Mouse (Mus musculus) gastrocnemius, postnatal 4 days (tissue): ENCODE results near the gene Lect2. TPM values are rescaled to one million over a fixed set of nuclear protein-coding genes. Genes with fewer than 3 reads are reported as not detected.
A peak's percentile ranks its signal among the peaks of the same experiment; 100 is the strongest.

Source experiments
- DNase-seq, 2 experiments: peaks; one replicate each; pipeline ENCODE4 v3.0.0; 2021 to 2022; ENCODE audit warnings: low spot score in 2 of 2, mixed read lengths in 2 of 2
- long read RNA-seq, 2 experiments: library from polyadenylated mRNA; stranded (forward); transcript quantifications; one replicate each; pipeline ENCODE4 v2.0.0; 2021
- total RNA-seq, 2 experiments: library from RNA; stranded (reverse); gene quantifications; 2 replicates each; pipeline ENCODE4 v1.2.3; 2021

The Lect2 gene
- under 1 TPM in 1 of 2 experiments, not detected in 1; 0.44 TPM for total RNA-seq
- long read RNA-seq, experiment 1, result 0 reads
- long read RNA-seq, experiment 2, result 0 reads

DNA sequence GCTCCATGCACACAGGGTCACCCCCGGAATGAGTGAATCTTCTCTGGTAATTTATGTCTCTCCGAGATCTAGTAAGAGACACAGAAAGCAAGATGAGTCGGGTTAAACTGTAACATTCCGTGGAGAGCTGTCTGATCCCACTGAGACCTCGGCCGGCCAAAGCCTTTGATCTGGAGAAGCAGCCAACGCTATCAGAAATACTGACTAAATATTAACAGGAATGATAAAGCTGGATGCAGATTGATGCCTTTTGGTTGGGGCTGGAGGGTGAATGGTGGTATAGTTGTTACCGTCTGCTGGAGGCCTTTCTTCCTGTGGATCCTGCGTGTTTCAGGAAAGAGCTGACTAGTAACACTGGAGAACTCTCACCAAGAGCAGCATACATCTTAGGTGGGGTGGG, at the start of gene Lect2:
Gene Lect2, minus strand, starts transcription at position 102 of the 400 bp plus-strand sequence.
- DNase-seq, result no peak

DNA sequence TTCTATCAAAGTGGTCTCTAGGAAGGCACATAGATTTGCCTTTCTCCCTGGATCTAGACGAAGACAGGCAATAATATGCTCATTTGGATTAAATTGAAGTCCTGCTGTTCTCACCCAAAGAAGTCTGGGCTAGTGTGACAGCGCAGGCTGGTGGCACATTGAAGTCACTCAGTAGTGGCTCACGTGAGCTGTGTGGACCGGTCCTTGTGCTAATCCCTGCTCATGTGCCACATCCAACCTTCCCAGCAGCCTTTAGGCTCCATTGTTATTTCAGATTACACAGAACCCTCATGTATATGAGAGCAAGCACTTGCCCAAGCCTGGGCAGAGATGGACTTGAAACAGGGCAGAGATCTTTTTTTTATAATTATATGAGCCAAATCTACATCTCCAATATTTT, 49.0 kb upstream of the Lect2 start:
- DNase-seq, result no peak

GRCm38 (mm10) chr13:56595246-56595645, 46.9 kb upstream of the Lect2 start:
- DNase-seq, result no peak

- DNase-seq, result peak in 1 of 2 experiments; percentile 71
Observed at GRCm38 (mm10) chr13:56593961-56594391, 45.7 kb upstream of the Lect2 start.

DNA sequence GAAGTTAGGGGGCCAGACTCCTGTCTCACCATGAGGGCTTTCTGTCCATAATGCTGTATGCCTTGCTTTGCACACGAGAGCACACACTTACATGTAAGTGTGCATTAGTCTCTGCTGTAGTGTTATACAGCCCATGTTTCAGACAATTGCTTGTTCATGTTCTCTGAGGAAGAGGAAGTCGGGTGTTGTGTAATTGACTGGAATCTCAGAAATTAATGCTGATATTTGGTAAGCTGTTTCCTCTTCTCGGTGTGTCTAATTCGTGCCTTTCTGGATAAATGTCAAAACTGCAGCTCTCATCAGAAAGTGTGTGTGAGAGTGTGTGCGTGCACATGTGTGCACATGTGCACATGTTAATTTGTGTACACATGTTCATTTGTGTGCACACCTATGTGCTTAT, 44.9 kb upstream of the Lect2 start:
- DNase-seq, result no peak

DNA sequence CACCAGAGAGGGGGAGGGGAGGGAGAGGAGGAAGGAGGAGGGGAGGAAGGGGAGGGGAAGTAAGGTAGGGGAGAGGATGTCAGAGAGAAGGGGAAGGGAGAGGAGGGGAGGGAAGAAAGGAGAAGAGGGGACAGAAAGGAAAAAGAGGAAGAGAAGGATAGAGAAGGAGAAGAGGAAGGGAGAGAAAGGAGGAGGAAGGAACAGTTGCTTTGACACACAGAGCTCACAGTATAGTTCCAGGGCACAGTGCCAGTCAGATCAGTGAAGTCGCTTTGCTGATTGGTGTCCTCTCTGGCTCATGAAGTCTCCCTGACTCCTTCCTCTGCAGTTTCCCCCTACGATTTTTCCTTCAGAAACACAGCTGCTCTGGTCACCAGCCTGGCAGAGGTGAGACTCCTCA, 43.6 kb upstream of the Lect2 start:
- no peak for DNase-seq

DNA sequence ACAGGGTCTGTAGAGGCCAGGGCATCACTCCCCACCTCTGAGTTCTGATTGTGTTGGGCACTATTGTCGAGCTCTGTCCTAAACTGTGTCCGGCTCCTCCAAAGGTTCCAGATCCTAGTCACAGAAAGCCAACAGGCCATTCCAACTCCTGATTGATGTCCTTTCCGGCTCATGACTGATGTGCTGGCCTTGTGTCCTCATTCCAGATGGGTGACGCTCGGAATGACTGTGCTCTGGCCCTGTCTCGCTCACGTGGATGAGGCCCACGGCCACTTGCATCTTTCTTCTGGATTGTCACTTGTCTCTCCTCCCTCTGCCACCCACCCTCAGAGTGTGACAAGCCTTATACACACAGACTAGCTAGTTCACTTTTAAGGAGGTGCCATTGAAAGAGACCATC, 42.9 kb upstream of the Lect2 start:
- DNase-seq, result no peak

DNA sequence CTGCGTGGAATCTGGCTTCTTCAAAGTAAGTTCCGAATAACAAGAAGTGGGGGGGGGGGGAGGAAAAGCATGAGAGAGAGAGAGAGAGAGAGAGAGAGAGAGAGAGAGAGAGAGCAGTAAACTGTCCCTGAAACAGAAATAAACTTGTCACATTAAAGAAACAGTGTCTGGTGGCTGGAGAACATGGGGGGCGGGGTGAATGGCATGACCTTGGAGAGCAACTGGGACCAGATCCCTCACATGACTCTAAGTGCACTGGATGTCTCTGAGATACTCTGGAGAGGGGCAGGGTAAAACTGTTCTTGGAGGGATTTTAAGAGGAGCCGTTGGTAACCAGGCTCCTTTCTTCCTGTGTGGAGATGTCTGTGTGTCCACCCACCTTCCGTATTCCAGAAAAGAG, 41.9 kb upstream of the Lect2 start:
- DNase-seq, result no peak

DNA sequence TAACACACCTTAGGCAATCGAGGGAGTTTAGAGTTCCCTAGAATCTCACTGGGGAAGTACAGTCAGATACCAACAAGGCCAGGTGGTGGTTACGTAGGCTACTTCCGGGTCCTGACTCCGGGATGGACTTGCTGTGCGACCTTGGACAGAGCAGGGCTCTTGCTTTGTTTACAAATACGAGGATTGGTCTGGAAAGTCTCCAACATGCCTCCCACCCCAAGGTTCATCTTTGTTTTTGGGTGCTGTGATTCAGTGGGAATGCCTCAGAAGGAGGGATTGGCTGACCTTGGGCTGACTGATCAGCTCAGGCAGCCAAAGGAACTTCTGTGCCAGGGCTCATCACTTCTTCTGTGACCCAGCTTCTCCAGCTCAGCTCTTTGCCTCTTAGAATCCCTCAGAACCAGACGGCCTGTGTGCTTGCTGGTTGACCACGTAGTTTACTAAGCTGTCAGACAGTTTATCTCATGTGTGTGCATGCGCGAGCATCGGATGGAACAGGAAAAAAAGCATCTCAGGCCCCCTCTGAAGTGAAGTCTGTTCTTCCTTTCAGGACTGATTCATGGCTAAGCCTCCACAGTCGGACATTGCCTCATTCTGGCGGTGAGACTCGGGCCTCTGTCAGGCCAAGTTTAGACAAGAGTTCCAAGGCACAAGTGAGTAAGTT, 40.3 kb upstream of the Lect2 start:
- peak in 1 of 2 experiments; percentile 63 for DNase-seq

DNA sequence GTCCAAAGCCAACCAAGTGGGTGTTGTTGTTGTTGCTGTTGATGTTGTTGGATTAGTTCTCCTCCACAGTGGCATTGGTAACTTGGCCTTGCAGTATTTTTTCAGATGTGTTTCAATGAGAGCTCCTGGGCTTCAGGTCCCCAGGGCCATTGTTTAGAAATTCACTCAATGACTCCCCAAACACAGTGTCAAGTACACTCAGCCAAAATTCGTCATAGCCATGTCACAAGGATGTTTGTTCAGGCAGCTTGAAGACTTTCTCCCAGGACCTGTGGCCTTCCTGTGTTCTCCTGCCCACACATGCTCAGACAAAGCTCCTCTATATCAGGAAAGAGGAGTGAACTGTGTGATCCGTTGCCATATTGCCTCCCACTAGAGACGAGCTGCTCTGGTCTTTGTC, 37.7 kb upstream of the Lect2 start:
- DNase-seq, result no peak

- DNase-seq, result no peak
Observed at GRCm38 (mm10) chr13:56582720-56583119, 34.4 kb upstream of the Lect2 start.

- peak; percentile 62 to 78 for DNase-seq
Observed at GRCm38 (mm10) chr13:56581961-56582434, 33.7 kb upstream of the Lect2 start.

DNA sequence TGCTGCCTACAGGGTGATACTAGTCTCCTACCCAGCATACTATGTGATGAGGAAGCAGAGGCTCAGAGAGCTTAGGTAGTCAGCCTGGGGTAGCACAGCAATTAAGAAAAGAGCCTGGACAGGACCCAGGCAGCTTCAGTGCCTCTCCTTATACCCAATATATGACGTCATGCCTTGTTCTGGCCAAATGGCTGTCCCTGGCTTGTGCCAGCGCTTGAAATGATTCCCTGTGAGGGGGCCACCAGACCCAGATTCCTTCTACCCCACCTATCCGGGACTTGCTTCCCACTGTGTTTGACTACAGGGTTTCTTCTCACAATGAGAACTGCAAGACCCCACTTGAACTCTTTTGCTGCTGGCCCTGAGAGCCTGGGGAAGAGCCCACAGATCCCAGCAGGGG, 33.2 kb upstream of the Lect2 start:
- DNase-seq, result peak in 1 of 2 experiments; percentile 29

- DNase-seq, result no peak
Observed at GRCm38 (mm10) chr13:56580450-56580849, 32.1 kb upstream of the Lect2 start.

DNA sequence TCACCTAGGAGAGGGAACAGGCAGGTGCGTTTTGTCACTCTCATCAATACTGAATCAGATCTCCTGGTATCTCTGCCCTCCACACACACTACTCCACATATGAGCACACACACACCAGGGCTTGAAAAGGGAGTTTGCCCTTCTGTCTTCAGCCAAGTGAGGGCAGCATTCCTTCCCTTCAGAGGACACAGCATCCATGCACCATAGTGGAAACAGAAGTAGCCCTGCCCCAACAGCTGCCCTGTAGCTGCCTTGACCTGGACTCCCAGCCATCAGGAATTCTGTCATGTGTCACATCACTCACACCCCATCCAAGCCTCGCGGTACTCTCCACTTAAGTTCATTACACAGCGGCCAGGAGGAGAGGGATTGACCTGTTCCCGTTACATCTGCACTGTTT, 29.8 kb upstream of the Lect2 start:
- no peak for DNase-seq

DNA sequence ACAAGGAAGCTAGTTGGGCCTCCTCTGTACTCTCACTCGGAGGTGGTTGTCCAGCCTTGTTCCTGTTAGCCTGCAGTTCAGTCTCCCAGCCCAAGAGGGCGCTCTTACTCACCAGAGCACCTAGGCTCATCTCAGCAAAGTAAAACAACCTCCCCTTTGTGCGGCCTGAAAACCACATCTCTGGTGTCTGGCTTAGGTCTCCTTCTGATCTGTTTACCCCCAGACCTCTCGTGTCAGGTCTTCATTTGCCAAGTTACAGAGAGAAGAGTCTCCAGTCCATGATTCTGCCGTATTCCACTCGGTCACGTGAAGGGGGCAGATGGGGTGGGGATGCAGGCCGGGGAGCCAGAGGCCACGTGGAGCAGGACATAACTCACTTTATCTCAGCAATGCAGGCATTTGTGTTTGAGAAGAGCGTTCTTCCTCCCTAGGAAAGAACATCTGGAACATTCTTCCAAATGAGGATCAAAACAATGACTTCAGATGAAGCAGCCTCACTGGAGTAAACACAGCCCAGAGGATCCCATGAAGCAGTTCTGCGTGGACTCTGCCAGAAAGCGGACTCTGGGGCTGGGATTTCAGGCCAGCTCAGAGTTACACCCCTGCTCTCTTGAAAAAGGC, 27.5 kb upstream of the Lect2 start:
- peak in 1 of 2 experiments; percentile 76 for DNase-seq

GRCm38 (mm10) chr13:56575074-56575473, 26.8 kb upstream of the Lect2 start:
- no peak for DNase-seq

- no peak for DNase-seq
Observed at GRCm38 (mm10) chr13:56571645-56572044, 23.3 kb upstream of the Lect2 start.

GRCm38 (mm10) chr13:56566336-56566735, 18.0 kb upstream of the Lect2 start:
- peak in 1 of 2 experiments; percentile 18 for DNase-seq

- DNase-seq, result peak; percentile 30 to 42
Observed at GRCm38 (mm10) chr13:56563075-56563474, 14.8 kb upstream of the Lect2 start.

DNA sequence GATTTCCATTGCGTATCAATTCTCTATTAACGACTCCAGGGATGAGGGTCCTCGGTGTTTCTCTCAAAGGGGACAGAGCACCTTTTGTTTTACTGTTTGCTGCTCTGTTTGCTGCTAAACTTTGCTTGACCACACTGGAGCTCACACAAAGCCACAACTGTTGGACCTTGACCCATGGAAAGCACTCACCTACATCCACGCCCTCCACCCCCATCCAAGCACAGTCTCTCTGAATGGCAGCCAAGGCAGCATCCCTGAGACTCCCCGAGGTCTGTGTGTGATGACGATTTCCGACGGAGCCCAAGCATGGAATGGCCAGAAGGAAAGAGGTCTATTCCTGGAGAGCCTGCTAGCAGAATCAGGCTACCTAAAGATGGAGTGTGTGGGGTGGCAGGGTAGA, 12.8 kb upstream of the Lect2 start:
- no peak for DNase-seq

GRCm38 (mm10) chr13:56559841-56560370, 11.6 kb upstream of the Lect2 start:
- DNase-seq, result no peak
